ENCODE assay signal across 10 mouse cellular contexts in genomic region chr8:84182833-84183232, GRCm38 (mm10). TPM values are rescaled to one million over a fixed set of nuclear protein-coding genes. Genes with fewer than 3 reads are reported as not detected.
A peak's percentile ranks its signal among the peaks of the same experiment; 100 is the strongest.
DNase-seq lines count a peak whose midpoint lies in the region; ATAC-seq lines count a peak whose summit lies in the region.
"Had no signal": no experiment of that assay in that cellular context is flagged by ENCODE, and none has a peak within 500 bp of the region (broad histone marks: within the 10 kb centered on the region; RNA-seq: fewer than 3 reads in every experiment).

No protein-coding gene starts in this region.

- no peak for DNase-seq in heart, postnatal 36 days
- DNase-seq in adrenal gland, postnatal 10 days = no peak
- no peak for DNase-seq in gastrocnemius, postnatal 25 days

- no peaks in the 10 kb centered on the region; the same call in 1 of the 2 replicates for H3K9me3 ChIP-seq in heart, embryonic 16.5 days (replicated peaks; ENCODE audit: control insufficient read depth, low read length)
- no peaks in the 10 kb centered on the region for H3K9me3 ChIP-seq in hindbrain, embryonic 12.5 days (replicated peaks)
- no peaks in the 10 kb centered on the region for H3K9me3 ChIP-seq in midbrain, embryonic 12.5 days

- H3K4me3 ChIP-seq in heart, embryonic 16.5 days (ENCODE audit: low read length) = peak overlapping the region; percentile 79
- peak overlapping the region; percentile 61 for H3K4me3 ChIP-seq in brown adipose tissue, adult 24 weeks (ENCODE audit: insufficient read depth, low read depth, low read length)
- H3K4me3 ChIP-seq in hindbrain, embryonic 12.5 days = peak overlapping the region; percentile 90
- H3K4me3 ChIP-seq in midbrain, embryonic 12.5 days = peak overlapping the region; percentile 91

- peak overlapping the region; percentile 95 for H3K9ac ChIP-seq in heart, embryonic 16.5 days (ENCODE audit: low read length)
- H3K9ac ChIP-seq in hindbrain, embryonic 12.5 days = peak overlapping the region; percentile 99
- peak overlapping the region; percentile 100 for H3K9ac ChIP-seq in midbrain, embryonic 12.5 days (replicated peaks)

- 50% methylated on average over 4 of the region's 4 CpGs for WGBS in heart, embryonic 16.5 days
- 67% methylated on average over 4 of the region's 4 CpGs for WGBS in hindbrain, embryonic 12.5 days
- WGBS in midbrain, embryonic 12.5 days = 51% methylated on average over 4 of the region's 4 CpGs

- no peak for ATAC-seq in heart, embryonic 16.5 days (replicated peaks; ENCODE audit: extremely low read depth, insufficient read depth, low FRiP score)
- no peak for ATAC-seq in hindbrain, embryonic 12.5 days (ENCODE audit: low FRiP score)
- no peak for ATAC-seq in midbrain, embryonic 12.5 days (ENCODE audit: low FRiP score, low read depth)
- ATAC-seq in erythroid progenitor cell, adult 5-6 weeks (replicated peaks; ENCODE audit: low FRiP score, poor library complexity, severe bottlenecking) = no peak

- no peaks in the 10 kb centered on the region for H3K36me3 ChIP-seq in heart, embryonic 16.5 days (ENCODE audit: control insufficient read depth, insufficient read depth)
- H3K36me3 ChIP-seq in hindbrain, embryonic 12.5 days = no peaks in the 10 kb centered on the region
- peaks cover 10% of the 10 kb centered on the region; the same call in 1 of the 2 replicates for H3K36me3 ChIP-seq in midbrain, embryonic 12.5 days

- H3K27ac ChIP-seq in heart, embryonic 16.5 days (ENCODE audit: low read length) = peak overlapping the region; percentile 81
- no peak overlapping the region for H3K27ac ChIP-seq in brown adipose tissue, adult 24 weeks (replicated peaks; ENCODE audit: low read depth, low read length)
- peak overlapping the region; percentile 96 for H3K27ac ChIP-seq in hindbrain, embryonic 12.5 days
- peak overlapping the region; percentile 94 for H3K27ac ChIP-seq in midbrain, embryonic 12.5 days (replicated peaks)

- H3K4me2 ChIP-seq in heart, embryonic 16.5 days (ENCODE audit: low read depth, low read length) = peak overlapping the region; percentile 74
- H3K4me2 ChIP-seq in hindbrain, embryonic 12.5 days (replicated peaks) = peak overlapping the region; percentile 75
- peak overlapping the region; percentile 75 for H3K4me2 ChIP-seq in midbrain, embryonic 12.5 days (replicated peaks)

- intact Hi-C loops in heart, postnatal 36 days (cut with DNase I) = loop anchor here (2.0 kb wide), 1 partner anchor 144 kb away; no protein-coding TSS in a partner anchor

- peaks cover 45% of the 10 kb centered on the region for H3K4me1 ChIP-seq in heart, embryonic 16.5 days (ENCODE audit: control insufficient read depth, insufficient read depth, low read length)
- no peaks in the 10 kb centered on the region for H3K4me1 ChIP-seq in brown adipose tissue, adult 24 weeks (ENCODE audit: control insufficient read depth, insufficient read depth, insufficient read length, low read length)
- peaks cover 63% of the 10 kb centered on the region for H3K4me1 ChIP-seq in hindbrain, embryonic 12.5 days
- H3K4me1 ChIP-seq in midbrain, embryonic 12.5 days = peaks cover 63% of the 10 kb centered on the region

- no peaks in the 10 kb centered on the region for H3K27me3 ChIP-seq in heart, embryonic 16.5 days (ENCODE audit: control insufficient read depth, insufficient read depth, low read length)
- H3K27me3 ChIP-seq in hindbrain, embryonic 12.5 days = peaks cover 7% of the 10 kb centered on the region
- peaks cover 16% of the 10 kb centered on the region for H3K27me3 ChIP-seq in midbrain, embryonic 12.5 days

RNA-seq across cellular contexts. Expression of gene Nanos3, which starts 2.2 kb away (rescaled TPM):
- 1.5 and 1.6 TPM in 2 replicates for polyA plus RNA-seq in heart, embryonic 16.5 days (2015; fragmentation: Nextera tagmentation; extraction: Ambion mirVana)
- total RNA-seq in heart, postnatal 36 days (2021) = under 1 TPM; 0.80 to 0.95 TPM
- not detected in 2 replicates for polyA plus RNA-seq in brown adipose tissue, adult 24 weeks (2012; ENCODE audit: insufficient read depth, insufficient read length, missing spikeins)
- polyA plus RNA-seq in hindbrain, embryonic 12.5 days (2016; fragmentation: Nextera tagmentation; extraction: Ambion mirVana) = 5.8 and 7.2 TPM in 2 replicates
- polyA plus RNA-seq in midbrain, embryonic 12.5 days (2016; fragmentation: Nextera tagmentation; extraction: Ambion mirVana) = 4.5 and 8.3 TPM in 2 replicates
- total RNA-seq in adrenal gland, postnatal 10 days (2021) = 1 to 10 TPM in 1 of 2 experiments, under 1 TPM in 1; 0.96 to 2.3 TPM
- not detected for total RNA-seq in gastrocnemius, postnatal 25 days (2021)
- total RNA-seq in erythroid progenitor cell, adult 5-6 weeks (2015; ENCODE audit: low replicate concordance) = not detected in 2 replicates
- not detected in 2 replicates for total RNA-seq in erythroid progenitor cell, adult 5-6 weeks (2017; ENCODE audit: low replicate concordance)
- polyA plus RNA-seq: spleen, adult 2 months had no signal

RNA-seq across cellular contexts. Expression of gene 4930432K21Rik, which starts 35.0 kb away (rescaled TPM):
- 1.2 and 1.3 TPM in 2 replicates for polyA plus RNA-seq in heart, embryonic 16.5 days (2015; fragmentation: Nextera tagmentation; extraction: Ambion mirVana)
- under 1 TPM in 1 of 2 experiments, not detected in 1; 0.36 TPM for total RNA-seq in heart, postnatal 36 days (2021)
- 0.79 TPM in 1 of 2 replicates, not detected in the other for polyA plus RNA-seq in brown adipose tissue, adult 24 weeks (2012; ENCODE audit: insufficient read depth, insufficient read length, missing spikeins)
- 1.6 and 1.9 TPM in 2 replicates for polyA plus RNA-seq in hindbrain, embryonic 12.5 days (2016; fragmentation: Nextera tagmentation; extraction: Ambion mirVana)
- 2.4 TPM in 2 replicates for polyA plus RNA-seq in midbrain, embryonic 12.5 days (2016; fragmentation: Nextera tagmentation; extraction: Ambion mirVana)
- total RNA-seq in adrenal gland, postnatal 10 days (2021) = under 1 TPM; 0.36 to 0.79 TPM
- not detected for total RNA-seq in gastrocnemius, postnatal 25 days (2021)
- not detected in 2 replicates for total RNA-seq in erythroid progenitor cell, adult 5-6 weeks (2015; ENCODE audit: low replicate concordance)
- 0.51 TPM in 1 of 2 replicates, not detected in the other for total RNA-seq in erythroid progenitor cell, adult 5-6 weeks (2017; ENCODE audit: low replicate concordance)

RNA-seq across cellular contexts. Expression of gene Cc2d1a, which starts 35.1 kb away (rescaled TPM):
- 14.8 and 15.4 TPM in 2 replicates for polyA plus RNA-seq in heart, embryonic 16.5 days (2015; fragmentation: Nextera tagmentation; extraction: Ambion mirVana)
- 10 to 100 TPM; 14.5 to 15.8 TPM for total RNA-seq in heart, postnatal 36 days (2021)
- 6.8 and 7.1 TPM in 2 replicates for polyA plus RNA-seq in brown adipose tissue, adult 24 weeks (2012; ENCODE audit: insufficient read depth, insufficient read length, missing spikeins)
- 21.6 and 21.7 TPM in 2 replicates for polyA plus RNA-seq in hindbrain, embryonic 12.5 days (2016; fragmentation: Nextera tagmentation; extraction: Ambion mirVana)
- polyA plus RNA-seq in midbrain, embryonic 12.5 days (2016; fragmentation: Nextera tagmentation; extraction: Ambion mirVana) = 19.0 and 19.5 TPM in 2 replicates
- total RNA-seq in adrenal gland, postnatal 10 days (2021) = 10 to 100 TPM; 18.6 to 27.0 TPM
- 10 to 100 TPM; 13.7 to 13.8 TPM for total RNA-seq in gastrocnemius, postnatal 25 days (2021)
- total RNA-seq in erythroid progenitor cell, adult 5-6 weeks (2015; ENCODE audit: low replicate concordance) = 2.1 and 4.3 TPM in 2 replicates
- total RNA-seq in erythroid progenitor cell, adult 5-6 weeks (2017; ENCODE audit: low replicate concordance) = 1.3 and 17.9 TPM in 2 replicates

RNA-seq across cellular contexts. Expression of gene Zswim4, which starts 54.0 kb away (rescaled TPM):
- 8.4 and 9.9 TPM in 2 replicates for polyA plus RNA-seq in heart, embryonic 16.5 days (2015; fragmentation: Nextera tagmentation; extraction: Ambion mirVana)
- 10 to 100 TPM in 1 of 2 experiments, 1 to 10 TPM in 1; 9.5 to 11.0 TPM for total RNA-seq in heart, postnatal 36 days (2021)
- polyA plus RNA-seq in brown adipose tissue, adult 24 weeks (2012; ENCODE audit: insufficient read depth, insufficient read length, missing spikeins) = 2.7 and 2.8 TPM in 2 replicates
- 57.5 and 59.0 TPM in 2 replicates for polyA plus RNA-seq in hindbrain, embryonic 12.5 days (2016; fragmentation: Nextera tagmentation; extraction: Ambion mirVana)
- polyA plus RNA-seq in midbrain, embryonic 12.5 days (2016; fragmentation: Nextera tagmentation; extraction: Ambion mirVana) = 55.3 and 55.7 TPM in 2 replicates
- total RNA-seq in adrenal gland, postnatal 10 days (2021) = 10 to 100 TPM; 22.7 to 26.3 TPM
- total RNA-seq in gastrocnemius, postnatal 25 days (2021) = 1 to 10 TPM; 6.2 to 6.3 TPM
- total RNA-seq in erythroid progenitor cell, adult 5-6 weeks (2015; ENCODE audit: low replicate concordance) = 1.7 and 2.2 TPM in 2 replicates
- total RNA-seq in erythroid progenitor cell, adult 5-6 weeks (2017; ENCODE audit: low replicate concordance) = 1.9 and 2.6 TPM in 2 replicates

RNA-seq across cellular contexts. Expression of gene Podnl1, which starts 57.0 kb away (rescaled TPM):
- polyA plus RNA-seq in heart, embryonic 16.5 days (2015; fragmentation: Nextera tagmentation; extraction: Ambion mirVana) = 0.17 and 0.37 TPM in 2 replicates
- not detected for total RNA-seq in heart, postnatal 36 days (2021)
- not detected in 2 replicates for polyA plus RNA-seq in brown adipose tissue, adult 24 weeks (2012; ENCODE audit: insufficient read depth, insufficient read length, missing spikeins)
- polyA plus RNA-seq in hindbrain, embryonic 12.5 days (2016; fragmentation: Nextera tagmentation; extraction: Ambion mirVana) = 0.39 and 0.50 TPM in 2 replicates
- 0.46 and 0.51 TPM in 2 replicates for polyA plus RNA-seq in midbrain, embryonic 12.5 days (2016; fragmentation: Nextera tagmentation; extraction: Ambion mirVana)
- 1 to 10 TPM in 1 of 2 experiments, under 1 TPM in 1; 1.00 to 1.8 TPM for total RNA-seq in adrenal gland, postnatal 10 days (2021)
- not detected for total RNA-seq in gastrocnemius, postnatal 25 days (2021)
- not detected in 2 replicates for total RNA-seq in erythroid progenitor cell, adult 5-6 weeks (2015; ENCODE audit: low replicate concordance)
- total RNA-seq in erythroid progenitor cell, adult 5-6 weeks (2017; ENCODE audit: low replicate concordance) = 0.13 and 1.1 TPM in 2 replicates
- total RNA-seq: layer of hippocampus, postnatal 14 days had no signal
